Mouse (Mus musculus): ENCODE data around the gene Cdc25b. TPM values are rescaled to one million over a fixed set of nuclear protein-coding genes. Genes with fewer than 3 reads are reported as not detected.
A peak's percentile ranks its signal among the peaks of the same experiment; 100 is the strongest.
"Not testable (repeated sequence)": the region's sequence is repeated elsewhere in the genome, so short reads cannot be mapped to it uniquely, and the experiment has no call there.

The Cdc25b gene
- polyA plus RNA-seq, 1 experiment from 2014 or later = 115 TPM

- H3K36me3 ChIP-seq (ENCODE audit: control insufficient read depth, insufficient read depth, low read length) = no peaks in the 10 kb centered on the region
- 84% methylated on average over 3 of the region's 3 CpGs for WGBS
- H3K4me2 ChIP-seq (ENCODE audit: low read depth) = no peak overlapping the region
- no peaks in the 10 kb centered on the region for H3K4me1 ChIP-seq (ENCODE audit: control insufficient read depth, insufficient read depth, low read length)
- no peaks in the 10 kb centered on the region for H3K9me3 ChIP-seq (ENCODE audit: control insufficient read depth, low read length)
- no peak overlapping the region for H3K4me3 ChIP-seq (ENCODE audit: low read depth, low read length)
- no peaks in the 10 kb centered on the region for H3K27me3 ChIP-seq (ENCODE audit: control insufficient read depth, insufficient read depth, low read length)
- no peak overlapping the region for H3K9ac ChIP-seq (ENCODE audit: low read length)
- no peak overlapping the region for H3K27ac ChIP-seq (ENCODE audit: low read depth, low read length)
- no peak for ATAC-seq (ENCODE audit: insufficient read depth, low FRiP score, low TSS enrichment)
- DNase-seq (ENCODE audit: low spot score) = no peak
These were observed 35.2 kb downstream of the Cdc25b start for GRCm38 (mm10) chr2:131221853-131222515.

GRCm38 (mm10) chr2:131222562-131222961, 35.8 kb downstream of the Cdc25b start:
- Histone ChIP-seq H3K27me3 (ENCODE audit: control insufficient read depth, insufficient read depth, low read length) (no peaks in the 10 kb centered on the region), H3K4me3 (ENCODE audit: low read depth, low read length) (no peak overlapping the region), H3K4me1 (ENCODE audit: control insufficient read depth, insufficient read depth, low read length) (no peaks in the 10 kb centered on the region), H3K9ac (ENCODE audit: low read length) (no peak overlapping the region), H3K9me3 (ENCODE audit: control insufficient read depth, low read length) (no peaks in the 10 kb centered on the region), H3K4me2 (ENCODE audit: low read depth) (no peak overlapping the region), H3K27ac (ENCODE audit: low read depth, low read length) (no peak overlapping the region), H3K36me3 (ENCODE audit: control insufficient read depth, insufficient read depth, low read length) (no peaks in the 10 kb centered on the region)
- WGBS = 67% methylated on average over 5 of the region's 5 CpGs
- ATAC-seq (ENCODE audit: insufficient read depth, low FRiP score, low TSS enrichment) (no peak), DNase-seq (ENCODE audit: low spot score) (no peak)

GRCm38 (mm10) chr2:131223569-131223968, 36.8 kb downstream of the Cdc25b start:
- ATAC-seq (ENCODE audit: insufficient read depth, low FRiP score, low TSS enrichment) = no peak
- WGBS = 62% methylated on average over 1 of the region's 1 CpGs

GRCm38 (mm10) chr2:131225178-131225577, 38.4 kb downstream of the Cdc25b start:
- Histone ChIP-seq H3K27me3 (ENCODE audit: control insufficient read depth, insufficient read depth, low read length) (no peaks in the 10 kb centered on the region), H3K4me1 (ENCODE audit: control insufficient read depth, insufficient read depth, low read length) (no peaks in the 10 kb centered on the region), H3K4me2 (ENCODE audit: low read depth) (no peak overlapping the region), H3K9ac (ENCODE audit: low read length) (no peak overlapping the region), H3K9me3 (ENCODE audit: control insufficient read depth, low read length) (no peaks in the 10 kb centered on the region), H3K4me3 (ENCODE audit: low read depth, low read length) (no peak overlapping the region), H3K27ac (ENCODE audit: low read depth, low read length) (no peak overlapping the region), H3K36me3 (ENCODE audit: control insufficient read depth, insufficient read depth, low read length) (no peaks in the 10 kb centered on the region)
- no peak for ATAC-seq (ENCODE audit: insufficient read depth, low FRiP score, low TSS enrichment)
- WGBS = 92% methylated on average over 6 of the region's 6 CpGs
- DNase-seq (ENCODE audit: low spot score) = no peak

More at GRCm38 (mm10) chr2:131223569-131223968, 36.8 kb downstream of the Cdc25b start:
- Histone ChIP-seq H3K4me3 (ENCODE audit: low read depth, low read length) (no peak overlapping the region), H3K36me3 (ENCODE audit: control insufficient read depth, insufficient read depth, low read length) (no peaks in the 10 kb centered on the region), H3K4me1 (ENCODE audit: control insufficient read depth, insufficient read depth, low read length) (no peaks in the 10 kb centered on the region), H3K27ac (ENCODE audit: low read depth, low read length) (no peak overlapping the region), H3K9ac (ENCODE audit: low read length) (no peak overlapping the region), H3K27me3 (ENCODE audit: control insufficient read depth, insufficient read depth, low read length) (no peaks in the 10 kb centered on the region), H3K4me2 (ENCODE audit: low read depth) (no peak overlapping the region), H3K9me3 (ENCODE audit: control insufficient read depth, low read length) (no peaks in the 10 kb centered on the region)
- no peak for DNase-seq (ENCODE audit: low spot score)

GRCm38 (mm10) chr2:131226669-131227068, 39.9 kb downstream of the Cdc25b start:
- not testable (repeated sequence) for ATAC-seq (ENCODE audit: insufficient read depth, low FRiP score, low TSS enrichment); H3K4me2 ChIP-seq (ENCODE audit: low read depth); H3K4me3 ChIP-seq (ENCODE audit: low read depth, low read length); H3K27me3 ChIP-seq (ENCODE audit: control insufficient read depth, insufficient read depth, low read length); H3K4me1 ChIP-seq (ENCODE audit: control insufficient read depth, insufficient read depth, low read length); DNase-seq (ENCODE audit: low spot score); H3K27ac ChIP-seq (ENCODE audit: low read depth, low read length); H3K9ac ChIP-seq (ENCODE audit: low read length); H3K36me3 ChIP-seq (ENCODE audit: control insufficient read depth, insufficient read depth, low read length); H3K9me3 ChIP-seq (ENCODE audit: control insufficient read depth, low read length)
- WGBS = 79% methylated on average over 2 of the region's 2 CpGs

- Histone ChIP-seq H3K4me2 (ENCODE audit: low read depth) (no peak overlapping the region), H3K27ac (ENCODE audit: low read depth, low read length) (no peak overlapping the region), H3K36me3 (ENCODE audit: control insufficient read depth, insufficient read depth, low read length) (no peaks in the 10 kb centered on the region), H3K4me1 (ENCODE audit: control insufficient read depth, insufficient read depth, low read length) (no peaks in the 10 kb centered on the region), H3K4me3 (ENCODE audit: low read depth, low read length) (no peak overlapping the region), H3K9me3 (ENCODE audit: control insufficient read depth, low read length) (no peaks in the 10 kb centered on the region), H3K9ac (ENCODE audit: low read length) (no peak overlapping the region), H3K27me3 (ENCODE audit: control insufficient read depth, insufficient read depth, low read length) (no peaks in the 10 kb centered on the region)
- DNase-seq (ENCODE audit: low spot score) (no peak), ATAC-seq (ENCODE audit: insufficient read depth, low FRiP score, low TSS enrichment) (no peak)
- 94% methylated on average over 3 of the region's 3 CpGs for WGBS
These were observed 40.5 kb downstream of the Cdc25b start for GRCm38 (mm10) chr2:131227243-131227642.

- no peak for DNase-seq (ENCODE audit: low spot score)
- no peak overlapping the region for H3K4me3 ChIP-seq (ENCODE audit: low read depth, low read length)
- no peak overlapping the region for H3K27ac ChIP-seq (ENCODE audit: low read depth, low read length)
- H3K4me1 ChIP-seq (ENCODE audit: control insufficient read depth, insufficient read depth, low read length) = peaks cover 3% of the 10 kb centered on the region; the same call in 1 of the 2 replicates
- no peaks in the 10 kb centered on the region for H3K27me3 ChIP-seq (ENCODE audit: control insufficient read depth, insufficient read depth, low read length)
- 87% methylated on average over 2 of the region's 2 CpGs for WGBS
- H3K9ac ChIP-seq (ENCODE audit: low read length) = no peak overlapping the region
- no peaks in the 10 kb centered on the region for H3K9me3 ChIP-seq (ENCODE audit: control insufficient read depth, low read length)
- H3K36me3 ChIP-seq (ENCODE audit: control insufficient read depth, insufficient read depth, low read length) = no peaks in the 10 kb centered on the region
- no peak overlapping the region for H3K4me2 ChIP-seq (ENCODE audit: low read depth)
- ATAC-seq (ENCODE audit: insufficient read depth, low FRiP score, low TSS enrichment) = no peak
These were observed 45.8 kb downstream of the Cdc25b start for GRCm38 (mm10) chr2:131232558-131232957.

GRCm38 (mm10) chr2:131233307-131234126, 46.8 kb downstream of the Cdc25b start, which contains the start of gene Mavs:
Mavs (plus strand) TSS chr2:131234063.
- H3K4me1 ChIP-seq (ENCODE audit: control insufficient read depth, insufficient read depth, low read length) = peaks cover 3% of the 10 kb centered on the region; the same call in 1 of the 2 replicates
- DNase-seq (ENCODE audit: low spot score) (peak; percentile 94), ATAC-seq (ENCODE audit: insufficient read depth, low FRiP score, low TSS enrichment) (peak; percentile 100)
- peak within 1 kb of the TSS; percentile 53 for H3K4me3 ChIP-seq (ENCODE audit: low read depth, low read length)
- H3K27ac ChIP-seq (ENCODE audit: low read depth, low read length) = 0 out of 2 replicates have a peak within 1 kb of the TSS, but pooled peaks have one; percentile 39
- peak within 1 kb of the TSS; percentile 93 for H3K4me2 ChIP-seq (ENCODE audit: low read depth)
- no peaks in the 10 kb centered on the region for H3K27me3 ChIP-seq (ENCODE audit: control insufficient read depth, insufficient read depth, low read length)
- no peaks in the 10 kb centered on the region for H3K9me3 ChIP-seq (ENCODE audit: control insufficient read depth, low read length)
- H3K9ac ChIP-seq (ENCODE audit: low read length) = peak within 1 kb of the TSS; percentile 65
- no peaks in the 10 kb centered on the region for H3K36me3 ChIP-seq (ENCODE audit: control insufficient read depth, insufficient read depth, low read length)
- 10% methylated on average over 29 of the region's 29 CpGs for WGBS
